Mouse (Mus musculus) adipocyte (in vitro differentiated cells): ENCODE measurements around the gene Rassf8.

Experiments used
- DNase-seq: peaks from one replicate; pipeline ENCODE4 v3.0.0-alpha.2; 2016; ENCODE audit warnings: low spot score

The Rassf8 gene

DNA sequence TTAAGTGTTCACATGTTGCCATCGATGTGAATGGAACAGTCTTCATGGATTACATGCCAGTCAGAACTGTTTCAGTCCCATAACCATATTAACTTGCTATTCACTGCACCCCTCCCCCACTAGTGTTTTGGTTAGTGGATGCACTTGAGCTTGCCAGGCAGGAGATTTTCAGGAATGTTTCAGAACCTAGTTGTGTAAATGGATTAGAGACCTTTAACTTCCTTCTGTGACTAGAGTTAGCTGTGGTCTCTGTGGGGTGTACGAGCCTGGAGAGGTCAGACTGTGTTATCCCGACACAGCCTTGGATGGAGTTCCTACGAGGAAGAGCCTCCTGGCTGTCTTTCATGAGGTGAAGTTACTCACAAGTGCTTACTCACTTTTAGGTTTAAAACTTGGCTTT, 29.7 kb downstream of the Rassf8 start:
- DNase-seq, result no peak

DNA sequence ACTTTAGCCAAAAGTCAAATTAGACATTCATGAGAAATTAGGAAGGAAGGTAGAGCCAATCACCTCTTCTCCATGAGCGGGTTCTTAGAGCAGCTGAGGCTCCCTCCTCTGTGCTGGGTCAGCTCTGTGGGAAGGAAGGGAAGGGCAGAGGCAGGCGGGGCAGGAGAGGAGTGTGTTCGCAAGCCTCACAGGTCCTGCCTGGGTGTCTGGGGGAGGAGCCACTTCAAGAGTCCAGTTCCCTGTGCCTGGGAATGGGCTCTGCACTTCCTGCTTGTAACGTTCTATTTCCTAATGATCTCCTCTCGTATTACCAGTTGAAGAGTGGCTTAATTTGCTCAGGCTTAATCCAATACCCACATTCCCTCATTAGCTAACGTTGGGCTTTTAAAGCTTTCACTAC, 32.8 kb downstream of the Rassf8 start:
- DNase-seq, result no peak

GRCm38 (mm10) chr6:145780180-145780802, 33.7 kb downstream of the Rassf8 start:
- peak; percentile 83 for DNase-seq

- DNase-seq, result no peak
Measured at GRCm38 (mm10) chr6:145781256-145781655, 34.7 kb downstream of the Rassf8 start.

DNA sequence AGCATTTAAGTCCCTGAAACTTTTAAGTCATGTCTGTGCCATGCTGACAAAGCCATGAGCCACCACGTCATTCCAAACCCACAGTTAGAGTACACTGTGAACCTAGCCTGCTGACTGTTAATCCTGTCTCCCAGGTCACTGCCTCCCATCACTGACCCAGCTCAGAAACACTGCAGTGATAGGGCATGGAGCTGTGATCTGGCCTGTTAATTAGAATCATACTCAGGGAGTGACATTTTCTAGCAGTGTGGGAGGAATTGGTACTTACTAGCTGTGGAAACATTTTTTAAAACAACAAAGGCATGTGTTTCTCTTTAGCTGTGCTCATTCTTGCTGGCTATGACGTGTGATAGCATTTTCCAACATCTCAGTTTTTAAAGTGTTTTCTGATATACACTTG, 35.4 kb downstream of the Rassf8 start:
- DNase-seq, result no peak

DNA sequence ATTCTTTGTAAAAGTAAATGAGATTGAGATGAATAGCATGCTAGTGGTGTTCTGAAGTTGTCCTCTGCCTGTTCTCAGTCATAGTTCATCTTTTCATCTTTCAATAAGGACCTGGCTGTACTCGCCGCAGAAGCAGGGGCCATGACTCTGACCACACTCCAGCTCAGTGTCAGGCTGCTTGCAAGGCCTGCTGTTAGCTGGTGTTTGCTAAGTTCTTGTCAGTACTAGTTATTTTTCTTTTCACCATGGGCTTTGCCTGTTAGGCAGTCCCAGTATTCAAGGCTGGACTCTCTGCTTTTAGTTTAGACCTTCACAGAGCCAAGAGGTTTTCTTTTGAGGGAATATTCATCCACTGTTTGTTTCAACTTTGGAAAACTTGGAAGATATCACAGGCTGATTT, 40.8 kb downstream of the Rassf8 start:
- no peak for DNase-seq

DNA sequence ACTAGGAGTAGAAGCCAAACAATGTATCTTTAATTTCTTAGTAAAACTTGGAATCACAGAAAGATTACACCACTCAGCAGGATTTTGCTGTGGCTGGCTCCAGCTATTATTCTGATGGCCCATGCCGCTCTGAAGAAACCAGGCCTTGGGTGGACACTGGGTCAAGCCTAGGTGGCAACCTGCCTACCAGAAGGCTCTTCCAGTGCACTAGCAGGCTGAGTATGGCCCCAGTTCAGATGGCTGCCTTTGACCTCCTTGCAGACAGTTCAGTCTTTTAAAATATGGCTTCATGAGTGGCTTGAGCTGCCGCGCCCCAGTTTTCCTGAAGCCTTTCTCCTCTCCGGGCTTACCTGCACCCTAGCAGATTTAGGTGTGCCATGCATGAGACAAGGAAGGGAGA, 43.2 kb downstream of the Rassf8 start:
- peak; percentile 90 for DNase-seq

DNA sequence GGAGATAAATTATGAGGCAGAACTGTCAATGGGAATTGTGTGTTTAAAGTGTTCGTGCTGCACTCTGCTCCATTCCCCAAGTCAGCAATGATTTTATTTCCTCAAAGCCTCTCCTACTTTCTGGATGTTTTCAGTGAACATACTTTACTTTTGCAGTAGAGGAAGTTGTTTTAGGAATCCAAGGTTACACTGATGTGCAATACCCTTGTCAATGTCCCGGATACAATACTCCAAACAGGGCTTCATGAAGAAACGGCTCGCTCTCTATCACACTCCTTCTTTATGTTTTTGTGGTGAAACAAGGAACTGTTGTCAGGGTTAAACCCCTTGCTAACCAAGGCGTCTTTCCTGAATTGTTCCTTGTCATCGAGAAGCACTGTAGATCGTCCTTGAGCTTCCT, 45.8 kb downstream of the Rassf8 start:
- DNase-seq, result no peak

DNA sequence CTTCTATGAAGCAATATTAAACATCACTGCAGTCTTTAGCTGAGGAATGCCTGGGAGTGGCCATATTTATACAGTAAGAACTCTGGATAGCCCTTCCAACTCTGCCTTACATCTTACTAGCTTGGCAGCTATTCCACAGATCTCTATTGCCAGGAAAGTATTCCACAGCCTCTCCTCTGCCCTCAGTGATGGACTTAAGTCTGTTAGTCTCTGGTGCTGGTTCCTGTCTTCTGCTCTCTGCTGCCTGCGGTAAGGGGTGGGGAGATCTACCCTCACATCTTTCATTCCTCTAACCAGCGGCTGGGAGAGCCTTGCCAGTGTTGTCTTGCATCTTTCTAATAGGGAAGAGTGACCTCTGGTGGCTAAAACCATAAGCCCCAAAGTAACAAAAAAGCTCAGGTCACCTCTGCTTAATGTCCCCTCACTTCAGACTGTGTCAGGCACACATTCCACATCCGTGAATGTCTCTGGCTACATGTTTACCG, 46.6 kb downstream of the Rassf8 start:
- DNase-seq, result peak; percentile 88

DNA sequence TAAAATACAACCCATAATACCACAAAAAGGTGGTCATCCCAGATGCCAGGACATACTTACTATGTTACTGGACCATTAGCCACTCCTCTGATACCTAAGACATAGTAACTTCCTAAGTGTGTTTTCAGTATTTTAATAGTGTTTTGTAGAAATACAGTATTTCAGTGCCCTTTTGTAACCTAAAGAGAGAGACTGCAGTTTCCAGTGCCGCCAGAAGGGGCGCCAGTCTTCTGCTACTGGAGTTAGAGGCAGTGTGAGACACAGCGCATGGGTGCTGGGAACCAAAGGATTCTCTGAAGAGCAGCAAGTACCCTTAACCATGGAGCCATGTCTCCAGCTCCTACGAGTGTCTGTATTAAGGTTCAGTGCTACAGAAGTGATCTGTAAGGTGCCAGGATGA, 48.1 kb downstream of the Rassf8 start:
- DNase-seq, result peak; percentile 24

GRCm38 (mm10) chr6:145796191-145797023, 49.9 kb downstream of the Rassf8 start:
- DNase-seq, result no peak

DNA sequence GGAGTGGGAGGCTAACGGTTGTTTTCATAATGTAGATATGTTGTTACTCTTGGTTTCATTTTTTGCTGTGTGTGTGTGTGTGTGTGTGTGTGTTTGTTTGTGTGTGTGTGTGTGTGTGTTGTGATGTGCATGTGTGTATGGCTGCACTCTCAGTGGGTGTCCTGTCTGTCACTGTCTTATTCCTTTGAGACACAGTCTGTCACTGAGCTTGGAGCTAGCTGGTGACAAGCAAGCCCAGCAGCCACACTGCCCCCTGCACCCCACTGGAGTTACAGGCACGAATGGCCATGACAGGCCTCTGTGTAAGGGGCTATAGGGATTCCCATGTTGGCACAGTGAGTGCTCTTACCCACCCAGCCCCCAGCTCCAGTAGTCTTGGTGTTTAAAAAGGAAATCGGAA, 51.1 kb downstream of the Rassf8 start:
- no peak for DNase-seq

- DNase-seq, result no peak
Measured at GRCm38 (mm10) chr6:145801796-145802488, 55.4 kb downstream of the Rassf8 start.

- no peak for DNase-seq
Measured at GRCm38 (mm10) chr6:145802881-145803280, 56.3 kb downstream of the Rassf8 start.

GRCm38 (mm10) chr6:145804276-145804675, 57.7 kb downstream of the Rassf8 start:
- no peak for DNase-seq

GRCm38 (mm10) chr6:145806784-145807183, 60.2 kb downstream of the Rassf8 start:
- DNase-seq, result no peak

DNA sequence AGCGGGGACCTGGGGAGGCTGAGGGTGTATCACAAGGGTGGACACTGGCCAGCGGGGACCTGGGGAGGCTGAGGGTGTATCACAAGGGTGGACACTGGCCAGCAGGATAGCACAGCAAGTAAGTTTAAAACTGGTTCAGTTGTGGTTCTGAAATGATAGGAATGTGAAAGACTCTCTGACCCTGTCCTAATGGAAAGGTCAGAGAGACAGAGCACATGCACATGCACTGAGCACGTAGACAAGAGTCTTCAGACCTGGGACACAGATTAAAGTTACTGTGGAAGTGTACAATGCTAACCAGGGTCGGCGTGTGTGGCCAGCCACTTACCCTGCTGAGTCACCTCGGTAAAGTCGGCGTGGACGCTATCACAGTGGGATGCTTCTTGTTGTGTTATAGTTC, 61.4 kb downstream of the Rassf8 start:
- no peak for DNase-seq

DNA sequence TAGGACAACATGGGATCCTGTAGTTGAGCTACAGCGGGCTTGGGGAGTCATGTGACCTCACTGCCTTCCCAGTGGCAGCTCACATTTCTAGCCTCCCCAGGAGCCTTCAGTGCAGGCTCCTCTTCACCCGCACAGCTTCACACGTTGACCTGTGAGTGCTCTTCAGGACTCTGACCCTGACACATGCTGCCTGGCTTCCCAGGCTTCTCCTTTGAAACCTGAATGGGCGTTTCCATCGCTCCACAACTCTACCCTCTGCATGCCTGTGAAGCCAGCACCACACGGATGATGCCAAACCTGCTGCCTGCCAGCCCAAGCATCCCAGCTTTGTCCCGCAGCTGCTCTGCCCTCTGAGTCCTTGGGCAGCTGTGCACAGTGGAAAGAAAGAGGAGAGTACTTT, 63.0 kb downstream of the Rassf8 start:
- DNase-seq, result no peak

DNA sequence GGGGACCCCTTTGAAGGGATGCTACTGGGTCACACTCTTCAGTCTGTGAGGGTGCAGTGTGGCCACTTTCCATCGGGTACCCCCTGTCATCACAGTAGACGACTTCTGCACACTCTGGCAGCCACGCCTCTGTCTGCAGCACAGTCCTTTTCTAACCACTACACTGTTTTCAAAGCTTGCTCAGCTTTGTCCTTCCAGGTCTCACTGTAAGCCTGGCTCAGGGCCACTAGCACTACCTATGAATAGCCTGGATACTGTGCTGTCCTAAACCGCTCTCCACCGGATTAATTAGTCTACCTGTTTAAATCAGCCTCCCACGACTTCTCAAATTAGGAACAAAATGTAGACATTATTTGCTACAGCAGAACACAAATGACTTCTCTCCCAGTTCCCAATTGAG, 63.5 kb downstream of the Rassf8 start:
- no peak for DNase-seq

DNA sequence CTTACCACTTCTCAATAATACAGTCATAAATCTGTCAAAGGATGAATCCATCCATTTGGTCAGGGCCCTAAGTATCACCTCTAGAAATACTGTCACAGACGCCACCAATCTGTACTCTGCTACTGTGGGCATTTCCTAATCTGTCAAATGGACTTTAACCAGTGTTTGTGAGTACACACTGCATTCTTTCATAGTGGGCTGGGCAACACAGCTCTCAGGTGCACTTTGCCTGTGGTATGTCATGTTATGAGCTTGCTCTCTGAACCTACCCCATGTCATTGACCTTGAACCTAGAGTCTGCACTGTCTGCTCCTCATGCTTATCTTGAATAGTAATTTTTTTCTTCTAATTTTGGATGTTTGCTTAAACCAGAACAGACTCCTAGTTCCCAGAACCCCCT, 64.6 kb downstream of the Rassf8 start:
- no peak for DNase-seq

- DNase-seq, result no peak
Measured at GRCm38 (mm10) chr6:145815200-145815599, 68.7 kb downstream of the Rassf8 start.

DNA sequence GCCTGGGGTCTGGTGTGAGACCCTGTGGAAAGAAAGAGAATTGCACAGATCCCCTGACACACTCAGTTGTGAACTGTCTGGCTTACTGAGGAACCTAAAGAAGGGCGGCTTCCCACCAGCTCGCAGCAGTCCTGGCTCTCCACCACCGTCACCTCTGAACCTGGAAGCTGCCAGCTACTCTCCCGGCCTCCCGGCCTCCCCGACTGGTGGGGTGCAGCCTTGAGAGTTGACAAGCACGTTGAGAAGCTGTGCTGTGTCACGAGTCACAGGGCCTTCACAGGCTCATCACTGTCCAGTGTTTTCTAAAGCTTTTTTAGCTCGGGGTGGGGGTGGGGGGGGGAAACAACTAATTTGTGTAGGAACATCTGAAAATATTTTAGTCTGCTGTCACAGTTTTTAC, 72.6 kb downstream of the Rassf8 start:
- DNase-seq, result no peak

DNA sequence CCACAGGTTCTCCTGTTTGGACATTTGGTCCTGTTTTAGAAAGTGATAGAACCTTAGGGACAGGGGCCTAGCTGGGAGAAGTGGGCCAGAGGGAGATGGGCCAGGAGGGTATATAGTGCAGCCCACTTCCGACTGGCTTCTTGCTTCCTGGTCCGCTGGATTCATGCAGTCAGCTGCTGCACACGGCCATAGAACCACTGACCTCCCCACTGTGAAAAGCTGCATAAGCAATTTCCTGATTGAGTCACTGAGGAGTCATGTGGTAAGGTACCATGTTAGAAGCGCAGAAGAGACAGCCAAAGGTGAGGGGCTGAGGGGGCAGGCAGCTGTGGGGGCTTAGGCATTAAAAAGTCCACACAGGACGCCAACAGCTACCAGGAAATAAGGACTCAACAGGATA, 75.7 kb downstream of the Rassf8 start:
- no peak for DNase-seq
